Mouse (Mus musculus): ENCODE data around the gene H2-M9. TPM values are rescaled to one million over a fixed set of nuclear protein-coding genes. Genes with fewer than 3 reads are reported as not detected.

H2-M9 gene
- not detected for total RNA-seq (2021)

DNA sequence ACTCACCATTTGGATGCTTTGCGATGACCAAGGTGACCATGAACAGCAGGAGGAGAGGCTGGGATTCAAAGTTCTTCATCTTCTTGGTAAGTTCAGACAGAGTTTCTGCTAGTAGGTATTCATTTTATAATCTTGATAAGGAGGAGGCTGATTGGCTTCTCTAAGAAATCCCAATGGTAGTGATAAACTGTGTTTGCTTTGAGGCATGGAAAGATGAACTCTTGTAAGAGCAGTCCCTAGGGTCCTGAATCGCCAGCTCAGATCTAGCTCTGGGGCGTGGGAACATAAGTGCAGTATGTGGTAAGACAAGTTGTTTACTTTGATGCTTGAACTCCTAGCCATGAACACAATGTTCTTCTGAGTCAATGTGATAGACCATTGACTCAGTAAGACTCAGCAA is at the start of gene H2-M9:
H2-M9 (minus strand) TSS at position 101 of the 400 bp plus-strand sequence.
- intact Hi-C loops (cut with DNase I) = no loop called here

DNA sequence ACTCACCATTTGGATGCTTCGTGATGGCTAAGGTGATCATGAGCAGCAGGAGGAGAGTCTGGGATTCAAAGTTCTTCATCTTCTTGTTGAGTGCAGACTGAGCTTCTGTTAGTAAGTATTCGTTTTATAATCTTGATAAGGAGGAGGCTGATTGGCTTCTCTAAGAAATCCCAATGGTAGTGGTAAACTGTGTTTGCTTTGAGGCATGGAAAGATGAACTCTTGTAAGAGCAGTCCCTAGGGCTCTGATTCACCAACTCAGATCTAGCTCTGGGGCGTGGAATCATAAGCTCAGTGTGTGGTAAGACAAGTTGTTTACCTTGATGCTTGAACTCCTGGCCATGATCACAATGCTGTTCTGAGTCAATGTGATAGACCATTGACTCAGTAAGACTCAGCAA is 29.7 kb upstream of the H2-M9 start, which contains the start of gene H2-M1:
H2-M1 (minus strand) TSS at position 101 of the 400 bp plus-strand sequence.
- intact Hi-C loops (cut with DNase I) = no loop called here
- DNase-seq (ENCODE audit: low spot score in 2 of 2) = no peak

More for the DNA sequence above, at the start of gene H2-M9:
- DNase-seq (ENCODE audit: low spot score in 2 of 2) = no peak

Other genes starting within 250 kb of the H2-M9 start
- not detected for gene H2-M10.4, start 180.3 kb downstream of the H2-M9 start, total RNA-seq (2021)
- gene H2-M11, start 95.6 kb downstream of the H2-M9 start, total RNA-seq (2021) = not detected
- not detected for gene H2-M1, start 29.6 kb upstream of the H2-M9 start, total RNA-seq (2021)
- gene H2-M10.5, start 130.2 kb upstream of the H2-M9 start, total RNA-seq (2021) = not detected
- not detected for gene H2-M10.6, start 169.5 kb upstream of the H2-M9 start, total RNA-seq (2021)
- 10 to 100 TPM; 21.0 to 23.1 TPM for gene Trim26, start 194.5 kb upstream of the H2-M9 start, total RNA-seq (2021)
- gene Trim15, start 224.5 kb upstream of the H2-M9 start, total RNA-seq (2021) = not detected
- gene Trim10, start 226.9 kb upstream of the H2-M9 start, total RNA-seq (2021) = not detected
- gene Trim40, start 247.5 kb upstream of the H2-M9 start, total RNA-seq (2021) = not detected

Measured in left cerebral cortex, postnatal 25 days (tissue).